Mouse (Mus musculus): ENCODE measurements at regions not wholly inside any gene's neighbourhood (a gene's known extent, or its start where the extent isn't known, plus 50 kb on each side); places are given as distances from the start of the nearest gene placed in this dataset.

- intact Hi-C loops (cut with DNase I; ENCODE audit: low total_unique reads), result no loop called here
- DNase-seq, result no peak
Measured at GRCm38 (mm10) chr16:95929700-95930435, 60.9 kb downstream of the Psmg1 start.

- intact Hi-C loops (cut with DNase I; ENCODE audit: low total_unique reads), result no loop called here
- no peak for DNase-seq
Measured at GRCm38 (mm10) chr16:95928290-95929260, 62.2 kb downstream of the Psmg1 start.

GRCm38 (mm10) chr16:95926558-95926957 lies 64.2 kb downstream of the Psmg1 start:
- no peak for DNase-seq
- intact Hi-C loops (cut with DNase I; ENCODE audit: low total_unique reads), result no loop called here

GRCm38 (mm10) chr16:95924716-95925115 lies 66.0 kb downstream of the Psmg1 start:
- no peak for DNase-seq
- intact Hi-C loops (cut with DNase I; ENCODE audit: low total_unique reads), result no loop called here

- DNase-seq, result no peak
- intact Hi-C loops (cut with DNase I; ENCODE audit: low total_unique reads), result no loop called here
Measured at GRCm38 (mm10) chr16:95923991-95924390, 66.8 kb downstream of the Psmg1 start.

- intact Hi-C loops (cut with DNase I; ENCODE audit: low total_unique reads), result no loop called here
- no peak for DNase-seq
Measured at GRCm38 (mm10) chr16:95922369-95922934, 68.3 kb downstream of the Psmg1 start.

GRCm38 (mm10) chr16:95921169-95921568 lies 69.6 kb downstream of the Psmg1 start:
- intact Hi-C loops (cut with DNase I; ENCODE audit: low total_unique reads), result no loop called here
- no peak for DNase-seq

GRCm38 (mm10) chr16:95918651-95919425 lies 71.9 kb downstream of the Psmg1 start:
- intact Hi-C loops (cut with DNase I; ENCODE audit: low total_unique reads), result no loop called here
- DNase-seq, result no peak

GRCm38 (mm10) chr16:95917635-95918407 lies 72.9 kb downstream of the Psmg1 start:
- intact Hi-C loops (cut with DNase I; ENCODE audit: low total_unique reads), result no loop called here
- DNase-seq, result no peak

GRCm38 (mm10) chr16:95913879-95914278 lies 76.9 kb downstream of the Psmg1 start:
- intact Hi-C loops (cut with DNase I; ENCODE audit: low total_unique reads), result no loop called here
- DNase-seq, result no peak

- intact Hi-C loops (cut with DNase I; ENCODE audit: low total_unique reads), result no loop called here
- no peak for DNase-seq
Measured at GRCm38 (mm10) chr16:95904531-95905165, 86.1 kb downstream of the Psmg1 start.

- DNase-seq, result no peak
- intact Hi-C loops (cut with DNase I; ENCODE audit: low total_unique reads), result no loop called here
Measured at GRCm38 (mm10) chr16:95903383-95903913, 87.3 kb downstream of the Psmg1 start.

- no peak for DNase-seq
- intact Hi-C loops (cut with DNase I; ENCODE audit: low total_unique reads), result no loop called here
Measured at GRCm38 (mm10) chr16:95902177-95902576, 88.6 kb downstream of the Psmg1 start.

- DNase-seq, result no peak
- intact Hi-C loops (cut with DNase I; ENCODE audit: low total_unique reads), result no loop called here
Measured at GRCm38 (mm10) chr16:95901388-95901787, 89.4 kb downstream of the Psmg1 start.

GRCm38 (mm10) chr16:95900181-95900580 lies 90.6 kb downstream of the Psmg1 start:
- intact Hi-C loops (cut with DNase I; ENCODE audit: low total_unique reads), result no loop called here
- no peak for DNase-seq

- DNase-seq, result no peak
- intact Hi-C loops (cut with DNase I; ENCODE audit: low total_unique reads), result no loop called here
Measured at GRCm38 (mm10) chr16:95899672-95900071, 91.1 kb downstream of the Psmg1 start.

- intact Hi-C loops (cut with DNase I; ENCODE audit: low total_unique reads), result no loop called here
- no peak for DNase-seq
Measured at GRCm38 (mm10) chr16:95897843-95898242, 92.9 kb downstream of the Psmg1 start.

- intact Hi-C loops (cut with DNase I; ENCODE audit: low total_unique reads), result no loop called here
- DNase-seq, result no peak
Measured at GRCm38 (mm10) chr16:95896126-95896525, 94.6 kb downstream of the Psmg1 start.

Data from gastrocnemius, postnatal 14 days (tissue).